Mouse (Mus musculus): ENCODE data around the gene Polr3c.
A peak's percentile ranks its signal among the peaks of the same experiment; 100 is the strongest.
"Not testable (repeated sequence)": the region's sequence is repeated elsewhere in the genome, so short reads cannot be mapped to it uniquely, and the experiment has no call there.

Polr3c gene

DNA sequence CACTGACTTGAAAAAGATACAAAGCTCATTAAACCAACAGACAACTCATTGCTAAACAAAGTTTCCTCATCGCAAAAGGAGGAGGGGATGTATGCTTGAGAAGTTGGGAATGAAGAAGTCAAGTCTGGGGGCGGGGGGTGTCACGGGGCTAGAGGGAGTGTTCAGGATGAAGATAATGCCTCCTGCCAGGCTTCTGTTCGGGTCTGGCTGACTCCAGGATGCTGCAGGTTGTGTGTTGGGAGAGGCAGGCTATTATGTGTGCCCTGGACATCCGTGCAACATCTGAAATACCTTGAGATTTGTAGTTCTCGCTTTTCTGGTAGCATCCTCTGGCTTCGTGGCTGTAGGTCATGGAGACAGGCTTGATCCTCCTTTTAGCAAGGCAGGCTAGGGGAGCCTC is 49.0 kb downstream of the Polr3c start:
- DNase-seq (ENCODE audit: low read depth, low spot score), result no peak

DNA sequence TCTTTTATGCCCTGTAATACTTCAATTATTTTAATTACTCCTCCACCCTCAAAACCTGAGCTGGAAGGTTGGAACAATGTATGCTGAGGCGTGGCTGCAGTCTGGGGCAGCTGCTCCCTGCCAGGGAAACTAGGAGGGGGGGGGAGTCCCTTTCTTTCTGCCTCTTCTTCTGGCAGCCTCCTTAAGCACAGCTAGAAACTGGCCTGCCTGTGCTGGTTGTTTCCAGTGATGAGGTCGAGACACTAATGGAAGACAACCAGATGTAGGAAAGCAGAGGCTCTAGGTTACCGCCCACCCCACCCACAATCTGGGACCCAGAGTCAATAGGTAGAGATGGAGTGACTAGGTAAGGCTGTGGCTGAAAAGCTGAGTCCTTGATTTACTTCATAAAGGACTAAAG is 51.7 kb downstream of the Polr3c start:
- DNase-seq (ENCODE audit: low read depth, low spot score), result peak; percentile 60

DNA sequence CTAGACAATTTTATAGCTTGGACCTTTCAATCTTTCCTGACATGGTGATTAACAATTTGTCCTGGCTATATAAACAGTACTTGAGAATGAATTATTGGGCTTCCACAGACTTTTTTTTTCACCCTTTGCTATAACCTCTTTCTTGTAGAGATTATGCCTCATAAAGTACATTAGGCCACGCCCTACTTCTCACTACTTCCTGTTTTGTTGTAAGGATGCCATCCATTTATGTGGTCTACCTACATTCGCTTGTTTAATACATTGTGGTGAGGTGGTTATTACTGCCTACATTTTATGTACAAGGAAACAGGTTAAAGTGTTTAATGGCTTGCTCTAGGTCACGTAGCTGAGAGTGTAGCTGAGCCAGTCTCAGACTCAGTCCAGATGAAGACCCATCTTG is 52.3 kb downstream of the Polr3c start:
- DNase-seq (ENCODE audit: low read depth, low spot score), result peak; percentile 69

DNA sequence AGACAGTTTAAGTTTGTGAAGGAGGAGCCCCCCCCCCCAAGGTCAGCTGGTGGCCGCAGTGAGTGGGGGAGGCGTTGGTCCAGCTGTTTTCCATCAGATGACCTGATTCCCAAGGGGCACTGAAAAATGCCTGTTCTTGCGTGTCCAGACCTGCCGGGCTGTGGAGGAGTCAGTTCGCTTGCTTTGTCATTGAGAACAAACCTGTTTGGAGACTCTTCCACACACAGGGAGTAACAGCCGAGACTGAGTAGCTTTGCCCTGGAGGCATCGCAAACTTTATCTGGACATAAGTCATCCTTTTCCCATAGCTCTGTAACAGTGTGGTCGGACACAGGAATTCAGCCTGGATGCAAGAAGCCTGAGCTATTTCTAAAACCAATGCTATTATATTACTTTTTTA is 53.0 kb downstream of the Polr3c start:
- DNase-seq (ENCODE audit: low read depth, low spot score), result peak; percentile 97

DNA sequence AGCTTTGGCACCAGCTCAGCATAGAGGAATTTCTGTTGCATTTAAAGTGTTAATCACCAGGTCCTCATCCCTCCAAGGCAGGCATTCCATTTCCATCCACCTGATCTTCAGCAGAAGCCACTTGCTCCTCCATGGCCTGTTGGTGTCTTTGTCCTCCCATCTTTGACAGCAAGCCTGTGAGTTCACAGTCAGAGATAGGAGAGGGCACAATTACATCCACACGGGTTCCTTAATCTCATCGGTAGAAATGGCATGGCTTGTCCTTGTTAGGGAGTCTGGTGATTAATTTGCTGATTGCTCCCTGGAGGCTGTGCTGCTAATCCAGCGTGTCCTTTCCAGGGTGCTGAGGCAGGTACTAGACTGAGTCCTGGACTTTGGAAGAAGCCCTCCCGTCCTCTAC is 53.9 kb downstream of the Polr3c start:
- DNase-seq (ENCODE audit: low read depth, low spot score), result no peak

DNA sequence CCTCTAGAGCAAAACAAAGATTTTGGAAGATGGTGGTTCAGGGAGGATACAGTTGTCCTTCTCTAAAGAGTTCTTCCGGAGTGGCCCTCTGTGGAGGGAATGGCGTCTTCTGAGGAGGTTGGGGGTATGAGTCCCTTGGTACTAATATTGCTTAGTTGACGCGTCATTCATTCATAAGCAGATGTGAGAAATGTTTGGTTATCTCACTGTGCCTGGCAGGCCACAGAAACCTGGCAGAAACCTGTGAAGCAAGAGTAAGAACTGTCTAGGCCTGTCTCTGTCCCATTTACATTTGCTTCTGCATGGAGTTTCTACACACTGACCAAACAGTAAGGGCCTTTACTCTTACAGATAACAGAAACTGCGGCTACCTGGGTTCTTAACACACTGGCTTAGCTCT is 55.9 kb downstream of the Polr3c start:
- no peak for DNase-seq (ENCODE audit: low read depth, low spot score)

DNA sequence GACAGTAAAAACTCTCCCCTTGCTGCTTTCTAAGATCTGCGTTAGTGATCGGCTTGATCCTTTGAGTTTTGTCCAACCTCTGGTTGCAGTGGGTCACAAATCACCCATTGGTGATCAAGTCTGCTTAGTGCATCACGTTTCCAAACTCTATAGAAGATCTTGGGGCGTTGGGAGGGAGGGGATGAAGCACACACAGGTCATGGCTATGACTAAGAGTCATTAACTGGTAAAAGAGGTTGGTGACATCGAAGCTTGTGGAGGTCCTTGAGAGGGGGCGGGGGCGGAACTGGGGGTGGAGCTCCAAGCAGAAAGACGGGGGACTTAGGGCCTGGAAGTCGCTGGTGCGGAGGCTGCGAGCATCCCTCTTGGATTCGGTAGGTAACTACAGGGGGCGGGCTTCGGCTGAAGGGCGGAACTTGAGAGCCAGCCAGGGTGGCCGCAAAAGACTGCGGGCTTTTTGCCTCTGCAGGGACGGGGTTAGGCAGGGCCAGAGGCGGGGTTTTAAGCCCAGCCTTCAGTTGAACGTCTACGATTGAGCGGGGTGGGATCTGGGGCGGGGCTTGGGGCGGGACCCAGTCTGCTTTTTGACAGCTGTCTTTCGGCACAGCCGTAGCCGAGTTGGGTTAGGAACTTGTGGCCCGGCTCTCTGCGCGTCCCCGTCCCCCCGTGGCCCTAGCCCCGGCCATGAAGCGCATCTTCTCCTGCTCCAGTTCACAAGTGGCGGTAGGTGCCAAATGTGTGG is 57.5 kb downstream of the Polr3c start, which contains the start of gene Ankrd35:
Ankrd35 (plus strand) TSS at position 405 of the 742 bp plus-strand sequence.
- no peak for DNase-seq (ENCODE audit: low read depth, low spot score)

DNA sequence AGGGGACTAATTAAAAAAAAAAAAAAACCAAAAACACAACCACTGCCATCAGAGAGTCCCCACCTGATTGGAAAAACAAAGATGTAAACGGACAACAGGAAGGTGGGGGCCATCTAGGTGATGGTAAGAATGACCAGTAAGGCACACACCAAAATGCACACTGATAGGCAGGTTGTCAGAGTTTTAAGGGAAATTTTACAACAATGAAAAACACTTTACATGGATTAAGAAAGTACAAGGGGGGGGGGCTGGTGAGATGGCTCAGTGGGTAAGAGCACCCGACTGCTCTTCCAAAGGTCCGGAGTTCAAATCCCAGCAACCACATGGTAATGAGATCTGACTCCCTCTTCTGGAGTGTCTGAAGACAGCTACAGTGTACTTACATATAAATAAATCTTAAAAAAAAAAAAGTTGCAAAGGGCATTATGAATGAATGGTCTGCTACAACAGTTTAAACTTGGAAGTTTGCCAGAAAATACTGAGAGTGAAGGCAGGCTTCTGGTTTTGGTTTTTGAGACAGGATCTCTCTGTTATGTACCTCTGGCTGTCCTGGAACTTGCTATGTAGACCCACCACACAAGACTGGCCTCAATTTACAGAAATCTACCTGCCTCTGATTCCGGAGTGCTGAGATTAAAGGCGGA is 58.9 kb downstream of the Polr3c start:
- DNase-seq (ENCODE audit: low read depth, low spot score), result no peak

DNA sequence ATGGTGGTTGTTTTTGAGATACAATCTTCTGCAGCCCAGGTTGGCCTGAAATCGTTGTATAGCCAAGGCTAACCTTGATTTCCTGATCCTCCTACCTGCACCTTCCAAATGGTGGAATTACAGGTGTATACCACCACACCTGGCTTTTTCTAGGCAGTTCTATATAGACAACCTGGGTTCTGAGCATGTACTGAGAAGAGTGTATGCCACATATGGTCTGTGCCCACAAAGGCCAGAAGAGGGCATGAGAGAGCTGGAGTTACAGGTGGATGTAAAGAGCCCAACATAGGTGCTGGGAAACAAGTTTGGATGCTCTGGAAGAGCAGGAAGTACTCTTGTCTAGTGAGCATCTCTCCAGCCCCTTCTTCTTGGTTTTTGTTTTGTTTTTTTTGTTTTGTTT is 60.1 kb downstream of the Polr3c start:
- peak; percentile 76 for DNase-seq (ENCODE audit: low read depth, low spot score)

DNA sequence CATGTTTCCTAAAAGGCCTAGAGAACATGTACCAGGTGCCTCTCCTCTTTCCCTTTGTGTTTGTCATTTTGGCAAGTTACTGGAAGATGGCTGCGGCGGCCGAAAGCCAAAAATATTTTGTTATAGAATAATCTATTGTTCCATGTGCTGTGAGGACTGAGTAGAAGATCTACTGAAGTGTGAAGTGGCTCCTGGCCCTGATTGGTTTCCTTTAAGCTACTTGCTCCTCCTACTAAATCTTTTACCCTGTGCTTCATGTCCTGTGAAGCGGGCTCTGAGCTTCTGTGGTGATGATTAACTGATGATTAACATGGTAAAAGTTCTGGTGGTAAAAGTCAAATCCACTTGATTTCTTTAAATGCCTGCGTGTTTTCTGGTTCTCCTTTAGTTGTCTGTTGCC is 60.5 kb downstream of the Polr3c start:
- no peak for DNase-seq (ENCODE audit: low read depth, low spot score)

DNA sequence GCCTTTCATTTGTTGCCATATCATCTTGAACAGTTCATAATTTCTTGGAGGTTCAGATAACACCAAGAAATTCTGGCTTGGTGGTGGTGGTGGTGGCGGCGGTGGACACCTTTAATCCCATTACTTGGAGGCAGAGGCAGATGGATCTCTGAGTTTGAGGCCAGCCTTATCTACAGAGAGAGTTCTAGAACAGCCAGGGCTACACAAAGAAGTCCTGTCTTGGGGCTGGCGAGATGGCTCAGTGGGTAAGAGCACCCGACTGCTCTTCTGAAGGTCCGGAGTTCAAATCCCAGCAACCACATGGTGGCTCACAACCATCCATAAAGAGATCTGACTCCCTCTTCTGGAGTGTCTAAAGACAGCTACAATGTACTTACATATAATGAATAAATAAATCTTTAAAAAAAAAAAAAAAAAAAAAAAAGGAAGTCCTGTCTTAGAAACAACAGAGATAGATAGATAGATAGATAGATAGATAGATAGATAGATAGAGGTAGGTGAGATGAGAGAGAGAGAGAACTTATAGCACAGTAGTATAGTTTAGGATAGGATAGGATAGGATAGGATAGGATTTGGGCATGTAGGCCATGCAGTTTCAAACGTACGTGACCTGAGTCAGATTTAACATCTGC is 61.6 kb downstream of the Polr3c start:
- DNase-seq (ENCODE audit: low read depth, low spot score), result not testable (repeated sequence)

DNA sequence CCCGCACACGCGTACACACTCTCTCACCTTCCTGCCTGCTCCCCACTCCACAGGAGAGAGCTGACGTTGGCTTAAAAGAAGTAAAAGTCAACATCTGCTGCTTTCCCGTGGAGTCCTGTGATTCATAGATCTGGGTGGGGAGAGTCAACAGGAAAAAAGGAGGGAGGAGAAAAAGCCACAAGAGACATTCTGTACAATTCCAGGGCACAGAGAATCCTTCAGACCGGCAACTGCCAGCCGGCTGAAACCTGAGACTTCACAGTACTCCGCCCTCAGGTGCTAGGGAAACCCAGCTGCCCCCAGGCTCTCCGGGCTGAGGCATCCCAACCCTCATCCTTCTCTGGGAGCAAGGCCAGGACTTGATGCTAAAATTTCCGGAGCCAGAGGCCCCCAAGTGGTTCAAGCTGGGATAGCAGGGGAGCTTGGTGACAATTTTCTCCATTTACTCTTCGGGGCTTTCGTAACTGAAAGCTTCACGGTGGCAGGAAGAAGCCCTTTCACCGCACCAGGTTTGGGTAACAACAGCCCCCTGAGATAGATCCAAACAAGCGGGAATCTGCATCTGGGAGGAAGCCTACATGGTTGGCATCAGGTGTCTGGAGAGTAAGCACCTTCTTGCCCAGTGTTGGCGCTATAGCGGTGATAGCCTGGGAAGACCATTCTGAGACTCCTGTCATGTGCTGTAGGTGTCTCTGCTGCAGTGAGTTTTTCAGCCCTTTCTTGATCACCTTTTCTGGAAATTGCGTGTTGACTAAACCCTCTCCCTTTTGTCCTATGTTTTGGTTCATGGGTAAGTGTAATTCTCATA is 63.8 kb downstream of the Polr3c start:
- peak; percentile 99 for DNase-seq (ENCODE audit: low read depth, low spot score)

DNA sequence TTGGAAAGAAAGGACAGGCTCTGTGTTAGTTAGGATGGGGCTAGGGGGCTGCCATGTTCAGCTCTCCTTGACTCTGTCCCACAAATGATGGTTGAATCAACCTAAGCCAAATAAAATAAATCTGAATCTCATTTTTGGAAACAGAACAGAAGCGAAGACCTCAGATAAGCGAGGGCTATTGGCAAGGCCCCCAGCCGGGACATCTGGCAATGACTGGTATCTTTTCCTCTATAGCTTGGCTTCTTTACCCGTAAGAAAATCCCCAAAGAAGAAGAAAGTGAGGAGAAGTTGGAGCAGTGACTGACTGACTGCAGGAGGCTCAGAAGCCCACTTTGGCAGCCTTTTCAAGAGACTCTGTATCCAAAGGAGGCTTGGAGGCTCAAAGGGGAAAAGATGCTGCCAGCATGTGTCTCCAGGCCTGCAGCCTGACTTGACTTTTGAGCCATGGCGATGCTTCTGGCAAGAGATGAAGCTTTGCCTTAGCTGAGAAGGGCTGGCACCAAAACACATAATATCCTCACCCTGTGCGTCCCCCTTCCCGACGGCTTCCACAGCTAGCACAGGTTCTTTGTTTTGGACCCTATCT is 64.6 kb downstream of the Polr3c start:
- DNase-seq (ENCODE audit: low read depth, low spot score), result peak; percentile 60
